Mouse (Mus musculus) liver, embryonic 14 days (tissue): Measurements from ENCODE around the gene Hmcn1. TPM values are rescaled to one million over a fixed set of nuclear protein-coding genes. Genes with fewer than 3 reads are reported as not detected.

ENCODE experiments used
- polyA plus RNA-seq: library from polyadenylated mRNA; depleted of rRNA; stranded (reverse); fragments of >200 nt; gene quantifications from 2 replicates; pipeline ENCODE4 v1.2.3, GENCODE M21; 2012; rRNA removed

Hmcn1 gene
- 2.7 and 3.8 TPM in 2 replicates for polyA plus RNA-seq

GRCm38 (mm10) chr1:150993162-150994064, at the start of gene Hmcn1:
TSS of gene Hmcn1 (minus strand) at chr1:150993435.

Other genes starting within 250 kb of the Hmcn1 start
- gene Gm47985, start 189.1 kb upstream of the Hmcn1 start, polyA plus RNA-seq: 1.2 and 1.8 TPM in 2 replicates
- gene Gm8947, start 198.9 kb upstream of the Hmcn1 start, polyA plus RNA-seq: 0.48 and 0.89 TPM in 2 replicates
- gene Gm47995, start 205.0 kb upstream of the Hmcn1 start, polyA plus RNA-seq: 0.59 and 1.1 TPM in 2 replicates
- gene 3110040M04Rik, start 210.7 kb upstream of the Hmcn1 start, polyA plus RNA-seq: 0.96 and 1.0 TPM in 2 replicates
- gene Gm47996, start 216.7 kb upstream of the Hmcn1 start, polyA plus RNA-seq: 0.46 and 0.48 TPM in 2 replicates